Mouse (Mus musculus) limb, embryonic 10.5 days (tissue): ENCODE data around the gene Trmu. TPM values are rescaled to one million over a fixed set of nuclear protein-coding genes. Genes with fewer than 3 reads are reported as not detected.
A peak's percentile ranks its signal among the peaks of the same experiment; 100 is the strongest.

Experiments
- DNase-seq: peaks from one replicate; pipeline ENCODE4 v3.0.0-alpha.2; 2017; ENCODE audit warnings: low spot score
- H3K27ac ChIP-seq: fragments of 300-500 bp; sonication (generic); 2 replicates; pipeline ENCODE4 v1.5.1; 2016; ENCODE audit warnings: mild to moderate bottlenecking
- H3K27me3 ChIP-seq: fragments of 300-500 bp; sonication (generic); 2 replicates; pipeline ENCODE4 v1.6.1; 2016; ENCODE audit warnings: low read depth, mild to moderate bottlenecking; ENCODE audit not compliant: poor library complexity, severe bottlenecking
- H3K36me3 ChIP-seq: fragments of 300-500 bp; sonication (generic); 2 replicates; pipeline ENCODE4 v1.6.1; 2016; ENCODE audit warnings: mild to moderate bottlenecking, moderate library complexity
- H3K4me1 ChIP-seq: fragments of 300-500 bp; sonication (generic); 2 replicates; pipeline ENCODE4 v1.6.1; 2016
- H3K4me3 ChIP-seq: fragments of 300-500 bp; sonication (generic); 2 replicates; pipeline ENCODE4 v1.5.1; 2016; ENCODE audit warnings: mild to moderate bottlenecking, moderate library complexity
- H3K9me3 ChIP-seq: fragments of 300-500 bp; sonication (generic); replicated peaks from 2 replicates; pipeline ENCODE4 v1.6.1; 2016; ENCODE audit warnings: mild to moderate bottlenecking
- WGBS: fragments of 180-500 bp; shearing (Covaris S2); methylation state at CpG from one replicate; pipeline ENCODE4 v1.1.7; 2016; 5-methylcytosine and 5-hydroxymethylcytosine counted together
- polyA plus RNA-seq: library from polyadenylated mRNA; unstranded; fragments of >200 nt; fragmentation: Nextera tagmentation; extraction: Ambion mirVana; gene quantifications from 2 replicates; pipeline ENCODE4 v1.2.1, GENCODE M21; 2016

The Trmu gene
- 40.8 and 42.7 TPM in 2 replicates for polyA plus RNA-seq

DNA sequence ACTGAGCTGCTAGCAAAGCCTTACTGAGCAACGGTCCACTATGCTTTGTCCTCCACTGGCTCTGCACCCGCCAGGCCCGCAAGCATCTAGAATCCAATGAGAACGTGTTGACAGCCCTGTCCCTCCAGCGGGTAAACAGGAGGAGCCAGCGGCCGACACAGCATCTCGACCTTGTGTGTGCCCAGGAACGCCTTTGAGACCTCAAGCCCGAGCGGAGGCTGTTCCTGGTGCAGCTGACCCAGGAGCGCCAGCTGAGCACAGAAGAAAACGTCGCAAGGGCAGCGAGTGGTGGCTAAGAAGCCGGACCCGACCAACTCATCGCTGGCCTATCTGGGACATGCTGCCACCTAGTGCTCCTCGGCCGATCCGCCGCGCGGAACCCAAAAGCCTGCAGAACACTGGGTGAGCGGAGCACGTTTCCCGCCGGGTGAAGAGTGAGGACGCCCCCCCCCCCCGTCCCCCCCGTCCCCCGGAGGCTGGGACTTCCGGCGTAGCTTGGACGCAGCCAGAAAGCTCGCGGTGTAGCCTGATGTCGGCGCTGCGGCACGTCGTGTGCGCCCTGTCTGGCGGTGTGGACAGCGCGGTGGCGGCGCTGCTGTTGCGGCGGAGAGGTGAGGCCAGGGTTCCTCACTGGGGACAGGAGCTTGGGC lies at the start of gene Trmu:
Gene Trmu (plus strand): TSS at position 465 of the 650 bp plus-strand sequence.
- Histone ChIP-seq H3K27me3 (no peaks in the 10 kb centered on the region), H3K36me3 (peaks cover 56% of the 10 kb centered on the region), H3K27ac (peak within 1 kb of the TSS; percentile 91), H3K9me3 (no peaks in the 10 kb centered on the region), H3K4me3 (peak within 1 kb of the TSS; percentile 84), H3K4me1 (peaks cover 19% of the 10 kb centered on the region)
- WGBS, result 1% methylated on average over 50 of the region's 50 CpGs
- DNase-seq, result peak; percentile 94

DNA sequence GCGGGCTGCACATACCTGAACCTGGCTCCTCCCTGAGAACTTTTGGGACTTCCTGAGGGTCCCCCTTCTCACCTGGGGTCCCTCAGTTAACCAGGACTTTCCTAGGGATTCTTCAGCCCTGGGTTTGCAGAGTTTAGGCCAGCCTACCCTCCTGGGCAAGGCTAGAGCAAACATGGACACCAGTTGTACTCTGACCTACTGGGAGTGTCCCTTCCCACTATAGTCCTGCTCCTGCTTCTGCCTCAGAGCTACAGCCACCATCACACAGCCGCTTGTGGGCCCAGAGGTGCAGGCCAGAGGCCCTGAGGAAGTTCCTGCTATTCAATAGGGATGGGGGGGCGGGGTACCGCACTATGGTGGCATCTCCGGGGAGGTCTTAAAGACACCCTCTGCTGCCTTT lies 49.6 kb upstream of the Trmu start:
- Histone ChIP-seq H3K36me3 (no peaks in the 10 kb centered on the region), H3K4me1 (peaks cover 19% of the 10 kb centered on the region), H3K27me3 (no peaks in the 10 kb centered on the region), H3K9me3 (no peaks in the 10 kb centered on the region), H3K27ac (no peak overlapping the region), H3K4me3 (no peak overlapping the region)
- WGBS, result 77% methylated on average over 5 of the region's 5 CpGs
- no peak for DNase-seq

DNA sequence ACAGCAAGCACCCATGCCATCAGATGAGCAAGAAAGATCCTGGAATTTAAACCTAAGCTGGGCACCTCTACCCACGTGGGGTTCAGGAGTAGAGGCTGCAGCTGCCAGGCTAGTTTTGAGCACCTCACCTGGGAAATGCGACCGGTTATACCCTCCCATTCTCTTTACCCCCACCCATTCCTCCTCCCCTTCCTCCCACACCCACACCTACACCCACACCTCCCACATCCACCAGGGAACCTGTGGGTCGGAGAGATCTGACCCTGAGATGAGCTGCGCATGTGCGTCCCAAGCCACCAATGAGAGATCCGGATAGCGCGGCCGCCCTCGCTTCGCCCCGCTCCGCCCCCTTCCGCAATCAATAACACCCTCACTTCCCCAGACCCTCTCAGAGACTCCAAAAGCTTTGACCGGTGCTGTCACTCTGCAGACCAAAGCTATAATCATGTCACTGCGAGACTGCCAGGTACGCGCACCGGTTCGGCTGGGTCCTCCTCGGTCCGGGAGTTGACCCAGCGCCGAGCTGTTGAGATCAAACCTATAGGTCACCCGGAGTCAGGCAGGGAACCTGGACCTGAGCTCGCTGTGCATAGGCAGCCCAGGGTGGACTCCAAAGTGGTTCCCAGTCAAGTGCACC lies 47.0 kb upstream of the Trmu start, which contains the start of gene Ttc38:
Gene Ttc38 (plus strand): TSS at position 353 of the 637 bp plus-strand sequence.
- peak within 1 kb of the TSS; percentile 69 for H3K4me3 ChIP-seq
- no peaks in the 10 kb centered on the region for H3K9me3 ChIP-seq
- H3K27me3 ChIP-seq, result no peaks in the 10 kb centered on the region
- under 1% methylated on average over 27 of the region's 27 CpGs for WGBS
- H3K27ac ChIP-seq, result peak within 1 kb of the TSS; percentile 79
- peaks cover 19% of the 10 kb centered on the region for H3K4me1 ChIP-seq
- DNase-seq, result peak; percentile 86
- H3K36me3 ChIP-seq, result no peaks in the 10 kb centered on the region

DNA sequence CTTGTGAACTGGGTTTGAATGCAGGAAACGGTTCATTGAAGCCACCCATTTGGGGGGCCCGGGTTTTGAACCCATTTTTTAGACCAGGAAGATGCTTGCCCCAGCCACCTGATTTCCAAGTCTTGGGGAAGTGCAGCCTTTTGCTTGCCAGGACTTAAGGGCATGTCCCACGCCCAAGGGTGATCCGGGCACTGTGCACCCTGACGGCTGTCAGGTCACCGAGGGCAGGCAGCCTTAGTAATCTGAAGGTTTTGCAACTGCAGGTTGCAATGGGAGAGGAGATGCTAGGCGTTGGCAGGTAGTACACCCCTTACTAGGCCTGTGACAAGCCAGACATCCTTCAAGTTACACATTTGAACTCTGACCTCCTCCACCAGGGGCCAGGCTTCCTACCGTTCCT lies 46.5 kb upstream of the Trmu start:
- Histone ChIP-seq H3K4me3 (peak overlapping the region; percentile 69), H3K27me3 (no peaks in the 10 kb centered on the region), H3K4me1 (peaks cover 19% of the 10 kb centered on the region), H3K27ac (peak overlapping the region; percentile 79), H3K9me3 (no peaks in the 10 kb centered on the region), H3K36me3 (no peaks in the 10 kb centered on the region)
- no peak for DNase-seq
- 44% methylated on average over 8 of the region's 8 CpGs for WGBS

DNA sequence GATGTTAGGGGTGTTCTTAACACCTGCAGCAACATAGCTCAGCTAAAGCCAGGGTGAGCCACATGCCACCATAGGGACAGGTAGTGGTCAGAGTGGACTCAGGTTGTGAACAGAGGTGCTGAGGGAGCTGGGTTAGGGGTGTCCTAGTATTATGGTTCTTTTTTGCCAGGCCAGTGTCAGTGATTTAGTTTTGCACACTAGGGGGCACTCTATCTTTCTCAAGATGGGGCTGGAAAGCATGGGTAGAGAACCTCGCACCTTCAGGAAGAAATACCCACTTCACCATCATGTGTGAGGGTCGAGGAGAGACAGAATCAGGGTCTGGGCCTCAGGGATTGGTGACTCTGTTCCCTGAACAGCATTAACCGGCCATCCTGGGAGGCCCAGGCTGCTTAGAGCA lies 43.8 kb upstream of the Trmu start:
- H3K4me1 ChIP-seq, result peaks cover 19% of the 10 kb centered on the region
- H3K9me3 ChIP-seq, result no peaks in the 10 kb centered on the region
- WGBS, result 58% methylated on average over 3 of the region's 3 CpGs
- no peak for DNase-seq
- H3K4me3 ChIP-seq, result no peak overlapping the region
- H3K27me3 ChIP-seq, result no peaks in the 10 kb centered on the region
- H3K27ac ChIP-seq, result no peak overlapping the region
- no peaks in the 10 kb centered on the region for H3K36me3 ChIP-seq

DNA sequence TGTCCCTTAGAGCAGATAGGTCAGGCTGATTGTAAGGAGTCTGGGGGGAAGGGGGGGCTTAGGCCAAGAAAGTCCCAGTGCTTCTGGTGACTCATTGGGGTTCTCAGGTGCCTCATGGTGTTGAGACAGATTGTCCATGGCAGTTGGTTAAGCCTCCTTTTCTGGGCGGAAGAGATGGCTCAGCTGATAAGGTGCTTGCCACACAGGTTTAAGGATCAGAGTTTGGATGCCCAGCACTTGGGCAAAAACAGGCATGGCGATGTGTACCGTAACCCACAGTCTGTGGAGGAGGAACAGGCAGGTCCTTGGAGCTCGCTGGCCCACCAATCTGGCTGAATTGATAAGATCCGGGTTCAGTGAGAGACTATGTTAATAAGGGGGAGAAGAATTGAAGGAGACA lies 42.2 kb upstream of the Trmu start:
- H3K4me3 ChIP-seq, result no peak overlapping the region
- H3K4me1 ChIP-seq, result peaks cover 19% of the 10 kb centered on the region
- H3K36me3 ChIP-seq, result no peaks in the 10 kb centered on the region
- DNase-seq, result no peak
- H3K9me3 ChIP-seq, result no peaks in the 10 kb centered on the region
- H3K27me3 ChIP-seq, result no peaks in the 10 kb centered on the region
- H3K27ac ChIP-seq, result no peak overlapping the region
- 95% methylated on average over 5 of the region's 5 CpGs for WGBS

DNA sequence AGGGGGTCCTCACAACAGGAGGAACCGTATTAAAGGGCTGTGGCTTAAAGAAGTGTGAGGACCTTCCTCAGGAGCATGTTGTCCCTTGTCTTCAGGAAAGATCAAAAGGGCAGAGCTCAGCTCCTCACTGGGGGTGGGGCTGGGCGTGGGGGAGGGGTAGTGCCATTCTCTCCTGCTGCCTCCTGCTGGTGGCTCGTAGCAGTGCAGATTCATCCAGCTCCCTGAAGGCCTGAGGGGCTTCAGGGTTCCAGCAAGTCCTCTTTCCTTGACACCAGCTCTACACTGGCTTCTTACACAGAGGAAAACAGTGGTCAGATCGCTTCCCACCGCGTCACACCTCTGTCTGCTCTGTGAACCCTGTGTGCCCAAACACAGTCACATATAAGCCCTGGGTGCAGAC lies 38.1 kb upstream of the Trmu start:
- peak; percentile 65 for DNase-seq
- Histone ChIP-seq H3K4me3 (no peak overlapping the region), H3K9me3 (no peaks in the 10 kb centered on the region), H3K4me1 (peaks cover 6% of the 10 kb centered on the region; the same call in 1 of the 2 replicates), H3K36me3 (no peaks in the 10 kb centered on the region), H3K27ac (no peak overlapping the region), H3K27me3 (no peaks in the 10 kb centered on the region)
- WGBS, result 24% methylated on average over 6 of the region's 6 CpGs

DNA sequence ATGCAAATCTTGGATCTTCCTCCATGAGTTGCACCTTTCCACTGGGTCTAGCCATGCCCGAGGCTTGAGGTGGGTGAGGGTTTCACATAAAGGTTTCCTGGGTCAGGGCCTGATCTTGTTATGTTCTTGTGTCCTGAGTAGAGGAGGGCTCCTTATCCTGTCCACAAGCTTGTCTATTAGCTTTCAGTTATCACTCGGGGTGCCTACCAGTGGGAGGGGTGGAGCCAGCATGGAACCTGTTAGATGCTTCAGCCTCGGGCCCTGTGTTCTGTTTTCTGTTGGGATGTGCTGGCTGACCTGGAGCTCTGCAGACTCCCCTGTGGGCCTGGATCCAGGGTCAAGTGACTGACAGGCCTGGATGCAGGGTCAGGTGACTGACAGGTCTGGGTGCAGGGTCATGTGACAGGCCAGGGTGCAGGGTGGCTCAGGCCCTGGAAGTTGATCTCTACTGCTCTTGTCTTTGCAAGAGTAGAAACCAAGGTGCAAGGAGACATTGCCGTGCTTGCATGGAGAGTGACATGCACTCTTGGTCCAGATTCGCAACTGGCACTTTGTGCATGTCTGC lies 37.2 kb upstream of the Trmu start:
- no peak overlapping the region for H3K27ac ChIP-seq
- no peaks in the 10 kb centered on the region for H3K36me3 ChIP-seq
- no peaks in the 10 kb centered on the region for H3K27me3 ChIP-seq
- H3K4me1 ChIP-seq, result peaks cover 6% of the 10 kb centered on the region; the same call in 1 of the 2 replicates
- no peaks in the 10 kb centered on the region for H3K9me3 ChIP-seq
- WGBS, result 79% methylated on average over 5 of the region's 5 CpGs
- no peak for DNase-seq
- no peak overlapping the region for H3K4me3 ChIP-seq

DNA sequence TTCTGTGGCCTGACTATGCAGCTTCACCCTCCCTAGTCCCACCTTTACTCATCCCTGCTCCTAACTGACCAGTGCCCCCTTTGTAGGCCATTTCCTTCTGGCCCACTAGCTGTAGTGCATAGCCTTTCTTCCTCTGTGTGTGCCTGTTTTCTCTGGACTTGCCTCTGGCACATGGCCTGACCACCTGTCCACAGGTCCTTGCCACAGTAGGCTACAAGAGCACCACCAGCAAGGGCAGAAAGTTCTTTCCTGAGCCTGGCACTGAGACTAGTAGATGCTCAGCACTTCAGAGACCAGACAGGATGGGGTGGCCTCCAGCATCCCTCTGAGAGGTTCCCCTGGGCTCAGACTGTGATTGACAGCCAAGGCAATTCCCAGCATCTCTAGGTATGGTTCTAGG lies 34.0 kb upstream of the Trmu start:
- Histone ChIP-seq H3K4me1 (peaks cover 6% of the 10 kb centered on the region; the same call in 1 of the 2 replicates), H3K36me3 (no peaks in the 10 kb centered on the region)

DNA sequence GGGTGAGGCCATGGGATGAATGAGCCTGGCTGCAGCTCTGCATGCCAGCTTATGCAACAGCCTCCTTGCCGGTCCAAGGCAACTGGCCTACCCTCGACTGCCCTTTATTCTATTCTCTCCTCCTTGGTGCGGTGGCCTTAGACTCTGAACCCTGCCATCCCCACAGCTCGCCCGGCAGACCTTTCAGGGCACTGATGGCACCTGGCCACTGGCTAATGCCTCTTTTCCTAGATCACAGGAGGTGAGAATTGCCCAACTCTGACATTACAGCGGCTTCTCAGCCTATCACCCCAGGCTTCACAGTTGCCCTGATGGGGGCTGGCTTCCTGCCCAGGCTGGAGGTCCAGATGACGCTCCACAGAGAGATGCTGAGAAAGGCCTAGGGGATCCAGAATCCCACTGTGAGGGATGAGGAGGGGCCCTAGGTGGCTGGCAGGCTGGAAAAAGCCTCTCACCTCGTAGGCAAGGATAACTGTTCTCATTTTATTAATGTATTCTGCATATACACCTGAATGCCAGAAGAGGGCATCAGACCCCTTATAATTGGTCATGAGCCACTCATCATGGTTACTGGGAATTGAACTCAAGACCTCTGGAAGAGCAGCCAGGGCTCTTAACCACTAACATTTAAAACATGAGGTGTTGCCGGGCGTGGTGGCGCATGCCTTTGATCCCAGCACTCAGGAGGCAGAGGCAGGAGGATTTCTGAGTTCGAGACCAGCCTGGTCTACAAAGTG lies 27.3 kb upstream of the Trmu start:
- DNase-seq, result no peak
- Histone ChIP-seq H3K9me3 (no peaks in the 10 kb centered on the region), H3K4me1 (no peaks in the 10 kb centered on the region), H3K36me3 (peaks cover under 1% of the 10 kb centered on the region), H3K27me3 (no peaks in the 10 kb centered on the region), H3K27ac (no peak overlapping the region), H3K4me3 (no peak overlapping the region)
- 77% methylated on average over 12 of the region's 12 CpGs for WGBS

More for the DNA sequence above, 34.0 kb upstream of the Trmu start:
- H3K27me3 ChIP-seq, result no peaks in the 10 kb centered on the region
- H3K27ac ChIP-seq, result no peak overlapping the region
- no peak for DNase-seq
- H3K4me3 ChIP-seq, result no peak overlapping the region
- no peaks in the 10 kb centered on the region for H3K9me3 ChIP-seq

DNA sequence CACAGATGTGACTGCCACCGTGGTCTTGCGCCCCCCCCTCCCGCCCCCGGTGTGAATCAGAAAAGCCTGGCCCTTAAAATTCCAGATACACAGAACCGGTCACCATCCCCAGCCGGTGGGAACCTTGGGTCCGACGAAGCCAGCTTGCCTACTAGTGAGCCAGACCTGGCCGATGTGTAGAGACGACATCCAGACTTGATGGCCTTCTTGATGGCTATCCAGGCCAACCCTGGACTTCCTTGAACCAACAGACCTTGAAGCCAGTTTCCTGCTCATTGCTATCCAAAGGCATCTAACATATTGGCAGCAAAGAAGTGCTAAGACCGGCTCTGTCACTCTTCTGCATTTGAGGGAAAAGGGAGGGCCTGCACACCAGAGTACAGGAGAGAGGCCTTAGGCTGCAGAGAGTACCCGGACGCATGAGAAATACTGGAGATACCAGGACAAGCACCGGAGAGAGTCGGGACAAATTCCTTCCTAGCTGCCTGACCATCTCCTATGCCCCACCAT lies 20.1 kb upstream of the Trmu start:
- Histone ChIP-seq H3K4me3 (peak overlapping the region; percentile 86), H3K27me3 (no peaks in the 10 kb centered on the region), H3K9me3 (no peaks in the 10 kb centered on the region), H3K36me3 (peaks cover 30% of the 10 kb centered on the region), H3K4me1 (peaks cover 24% of the 10 kb centered on the region), H3K27ac (peak overlapping the region; percentile 89)
- DNase-seq, result no peak
- 8% methylated on average over 15 of the region's 15 CpGs for WGBS

DNA sequence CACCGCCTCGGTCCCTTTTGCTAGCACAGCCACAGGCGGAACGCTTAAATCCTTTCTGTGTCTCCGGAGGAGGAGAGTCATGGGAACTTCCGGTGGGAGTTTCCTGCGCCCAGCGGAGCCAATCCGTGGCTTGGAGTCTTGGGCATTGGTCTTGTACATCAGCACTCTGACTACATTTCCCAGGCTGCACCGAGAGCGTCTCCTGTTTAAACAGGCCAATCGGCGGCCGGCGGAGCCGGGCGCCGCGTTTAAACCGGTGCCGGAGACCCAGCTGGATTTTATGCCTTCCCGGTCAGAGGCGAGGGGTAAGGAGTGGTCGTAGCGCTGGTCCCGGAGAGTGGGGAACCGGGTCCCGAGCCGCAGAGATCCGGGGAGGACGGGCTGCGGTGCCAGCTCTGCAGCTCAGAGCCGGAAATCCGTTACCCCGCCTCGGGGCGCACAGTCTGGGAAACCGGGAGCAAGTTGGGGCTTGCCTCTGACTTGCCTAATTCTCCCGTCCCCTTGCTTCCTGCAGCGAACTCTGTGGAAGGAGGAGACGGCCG lies 19.6 kb upstream of the Trmu start, which contains the start of gene Gtse1:
Gene Gtse1 (plus strand): TSS at position 256 of the 542 bp plus-strand sequence.
- peaks cover 24% of the 10 kb centered on the region for H3K4me1 ChIP-seq
- DNase-seq, result peak; percentile 91
- peak within 1 kb of the TSS; percentile 86 for H3K4me3 ChIP-seq
- H3K27me3 ChIP-seq, result no peaks in the 10 kb centered on the region
- peaks cover 35% of the 10 kb centered on the region for H3K36me3 ChIP-seq
- peak within 1 kb of the TSS; percentile 93 for H3K27ac ChIP-seq
- no peaks in the 10 kb centered on the region for H3K9me3 ChIP-seq
- WGBS, result under 1% methylated on average over 42 of the region's 42 CpGs
